Mouse (Mus musculus): ENCODE measurements at regions not wholly inside any gene's neighbourhood (a gene's known extent, or its start where the extent isn't known, plus 50 kb on each side); places are given as distances from the start of the nearest gene placed in this dataset.

- no peak overlapping the region for H3K9ac ChIP-seq (replicated peaks; ENCODE audit: low read length, poor library complexity, severe bottlenecking)
- no peak for ATAC-seq (ENCODE audit: low FRiP score)
- H3K4me2 ChIP-seq (ENCODE audit: low read depth, low read length, poor library complexity, severe bottlenecking) = no peak overlapping the region
- H3K4me1 ChIP-seq (ENCODE audit: insufficient read depth, low read length) = no peaks in the 10 kb centered on the region
- no peaks in the 10 kb centered on the region for H3K36me3 ChIP-seq (ENCODE audit: insufficient read depth, low read length)
- H3K9me3 ChIP-seq (ENCODE audit: low read length) = no peaks in the 10 kb centered on the region
- TF ChIP-seq CTCF (IDR thresholded peaks at IDR 0.05) = no peak
- no peak for DNase-seq (ENCODE audit: low spot score)
- H3K27me3 ChIP-seq (ENCODE audit: insufficient read depth, low read length) = no peaks in the 10 kb centered on the region
- no peak overlapping the region for H3K27ac ChIP-seq (ENCODE audit: low read depth, low read length)
- 88% methylated on average over 9 of the region's 9 CpGs for WGBS
- no peak overlapping the region for H3K4me3 ChIP-seq (ENCODE audit: low read depth, low read length)
Observed at GRCm38 (mm10) chr10:43794587-43794986, 107.0 kb downstream of the Qrsl1 start.

DNA sequence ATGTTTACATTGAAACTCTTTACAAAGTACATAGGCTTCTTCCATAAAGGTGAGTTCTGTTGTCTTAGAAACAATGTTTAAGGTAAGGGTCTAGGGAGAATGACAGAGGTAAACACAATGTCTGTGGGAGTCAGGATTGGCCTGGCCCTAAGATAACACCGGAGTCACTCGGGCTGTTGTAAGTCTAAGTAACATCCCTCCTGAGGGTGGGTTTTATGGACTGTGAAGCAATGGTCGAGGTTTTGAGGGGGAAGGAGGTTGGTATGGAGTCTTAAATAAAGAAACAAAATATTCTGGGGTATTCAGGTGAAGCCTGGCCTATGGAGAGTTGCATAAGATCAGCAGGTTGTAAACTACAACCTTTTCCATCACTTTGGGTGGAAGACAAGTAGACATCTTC, 101.5 kb downstream of the Qrsl1 start:
- Histone ChIP-seq H3K9me3 (ENCODE audit: low read length) (no peaks in the 10 kb centered on the region), H3K36me3 (ENCODE audit: insufficient read depth, low read length) (no peaks in the 10 kb centered on the region), H3K4me1 (ENCODE audit: insufficient read depth, low read length) (no peaks in the 10 kb centered on the region), H3K4me3 (ENCODE audit: low read depth, low read length) (no peak overlapping the region), H3K27ac (ENCODE audit: low read depth, low read length) (no peak overlapping the region), H3K27me3 (ENCODE audit: insufficient read depth, low read length) (no peaks in the 10 kb centered on the region), H3K4me2 (ENCODE audit: low read depth, low read length, poor library complexity, severe bottlenecking) (no peak overlapping the region), H3K9ac (replicated peaks; ENCODE audit: low read length, poor library complexity, severe bottlenecking) (no peak overlapping the region)
- no peak for DNase-seq (ENCODE audit: low spot score)
- WGBS = 86% methylated on average over 3 of the region's 3 CpGs
- ATAC-seq (ENCODE audit: low FRiP score) = no peak
- TF ChIP-seq CTCF (IDR thresholded peaks at IDR 0.05) = no peak

DNA sequence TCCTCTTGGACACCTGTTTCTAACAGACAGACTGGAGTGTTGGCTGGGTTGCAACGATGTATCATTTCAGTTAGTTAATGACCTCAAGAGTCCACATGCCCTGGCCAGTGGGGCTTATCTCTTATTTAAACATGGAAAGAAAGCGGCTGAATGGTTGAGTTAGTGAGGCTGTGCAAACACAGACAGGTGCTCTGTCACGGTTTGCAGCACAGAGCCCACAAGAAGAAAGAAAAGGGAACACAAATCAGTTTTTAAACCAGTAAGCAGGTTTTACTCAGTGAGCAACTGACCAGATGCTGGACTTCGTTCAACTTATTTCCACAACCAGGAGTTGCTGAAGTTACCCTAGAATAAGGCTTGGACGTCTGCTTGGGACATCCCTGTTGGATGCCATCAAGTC, 86.3 kb downstream of the Qrsl1 start:
- WGBS = 70% methylated on average over 5 of the region's 5 CpGs
- TF ChIP-seq CTCF (IDR thresholded peaks at IDR 0.05) = no peak
- H3K4me2 ChIP-seq (ENCODE audit: low read depth, low read length, poor library complexity, severe bottlenecking) = no peak overlapping the region
- H3K36me3 ChIP-seq (ENCODE audit: insufficient read depth, low read length) = no peaks in the 10 kb centered on the region
- no peak overlapping the region for H3K9ac ChIP-seq (replicated peaks; ENCODE audit: low read length, poor library complexity, severe bottlenecking)
- no peak overlapping the region for H3K27ac ChIP-seq (ENCODE audit: low read depth, low read length)
- no peaks in the 10 kb centered on the region for H3K27me3 ChIP-seq (ENCODE audit: insufficient read depth, low read length)
- ATAC-seq (ENCODE audit: low FRiP score) = no peak
- no peak overlapping the region for H3K4me3 ChIP-seq (ENCODE audit: low read depth, low read length)
- H3K9me3 ChIP-seq (ENCODE audit: low read length) = no peaks in the 10 kb centered on the region
- DNase-seq (ENCODE audit: low spot score) = no peak
- H3K4me1 ChIP-seq (ENCODE audit: insufficient read depth, low read length) = no peaks in the 10 kb centered on the region

DNA sequence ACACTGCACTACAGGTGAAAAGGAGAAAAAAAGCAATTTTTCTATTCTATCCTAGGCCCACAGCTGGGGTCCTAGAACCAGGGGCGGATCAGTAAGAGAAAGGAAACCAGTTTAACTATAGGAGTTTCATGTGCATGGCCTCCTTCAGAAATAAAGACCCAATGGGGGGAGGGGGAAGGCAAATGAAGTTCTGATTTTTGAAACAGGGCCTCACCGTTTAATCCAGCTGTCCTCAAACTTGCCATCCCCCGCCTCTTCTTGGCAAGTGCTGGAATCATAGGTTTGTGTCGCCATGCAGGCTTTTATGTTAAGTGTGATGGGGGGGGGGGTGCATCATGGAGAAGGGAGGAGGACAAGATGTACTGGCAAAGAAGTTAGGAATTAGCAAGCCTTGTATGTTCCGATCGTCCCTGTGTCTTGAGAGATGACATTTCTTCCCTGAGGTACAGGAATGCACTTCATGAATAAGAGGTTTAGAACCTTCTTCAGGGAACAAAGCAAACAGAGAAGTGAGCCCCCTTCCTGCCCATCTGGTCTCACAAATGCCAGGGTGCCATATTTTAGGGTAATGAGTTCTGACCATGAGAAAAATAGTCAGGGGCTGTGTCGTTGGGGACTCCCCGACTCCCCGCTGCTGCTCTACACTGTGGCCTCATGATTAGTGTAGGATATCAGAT, 83.9 kb downstream of the Qrsl1 start:
- H3K27ac ChIP-seq (ENCODE audit: low read depth, low read length) = no peak overlapping the region
- WGBS = 81% methylated on average over 9 of the region's 9 CpGs

GRCm38 (mm10) chr10:43818623-43819022, 82.9 kb downstream of the Qrsl1 start:
- WGBS = 87% methylated on average over 5 of the region's 5 CpGs
- ATAC-seq (ENCODE audit: low FRiP score) = no peak
- TF ChIP-seq CTCF (IDR thresholded peaks at IDR 0.05) = no peak

More for the DNA sequence above, 83.9 kb downstream of the Qrsl1 start:
- TF ChIP-seq CTCF (IDR thresholded peaks at IDR 0.05) = no peak
- no peak overlapping the region for H3K4me3 ChIP-seq (ENCODE audit: low read depth, low read length)
- no peak overlapping the region for H3K9ac ChIP-seq (replicated peaks; ENCODE audit: low read length, poor library complexity, severe bottlenecking)
- H3K9me3 ChIP-seq (ENCODE audit: low read length) = no peaks in the 10 kb centered on the region
- no peaks in the 10 kb centered on the region for H3K36me3 ChIP-seq (ENCODE audit: insufficient read depth, low read length)
- H3K4me1 ChIP-seq (ENCODE audit: insufficient read depth, low read length) = no peaks in the 10 kb centered on the region
- no peak overlapping the region for H3K4me2 ChIP-seq (ENCODE audit: low read depth, low read length, poor library complexity, severe bottlenecking)
- DNase-seq (ENCODE audit: low spot score) (no peak), ATAC-seq (ENCODE audit: low FRiP score) (no peak)
- H3K27me3 ChIP-seq (ENCODE audit: insufficient read depth, low read length) = no peaks in the 10 kb centered on the region

GRCm38 (mm10) chr10:43819434-43819833, 82.1 kb downstream of the Qrsl1 start:
- Histone ChIP-seq H3K4me2 (ENCODE audit: low read depth, low read length, poor library complexity, severe bottlenecking) (no peak overlapping the region), H3K4me1 (ENCODE audit: insufficient read depth, low read length) (no peaks in the 10 kb centered on the region), H3K9me3 (ENCODE audit: low read length) (no peaks in the 10 kb centered on the region), H3K36me3 (ENCODE audit: insufficient read depth, low read length) (no peaks in the 10 kb centered on the region), H3K27me3 (ENCODE audit: insufficient read depth, low read length) (no peaks in the 10 kb centered on the region), H3K9ac (replicated peaks; ENCODE audit: low read length, poor library complexity, severe bottlenecking) (no peak overlapping the region), H3K27ac (ENCODE audit: low read depth, low read length) (no peak overlapping the region), H3K4me3 (ENCODE audit: low read depth, low read length) (no peak overlapping the region)
- ATAC-seq (ENCODE audit: low FRiP score) = no peak
- no peak for DNase-seq (ENCODE audit: low spot score)
- WGBS = 95% methylated on average over 6 of the region's 6 CpGs
- no peak for TF ChIP-seq CTCF (IDR thresholded peaks at IDR 0.05)

More at GRCm38 (mm10) chr10:43818623-43819022, 82.9 kb downstream of the Qrsl1 start:
- Histone ChIP-seq H3K36me3 (ENCODE audit: insufficient read depth, low read length) (no peaks in the 10 kb centered on the region), H3K27me3 (ENCODE audit: insufficient read depth, low read length) (no peaks in the 10 kb centered on the region), H3K4me2 (ENCODE audit: low read depth, low read length, poor library complexity, severe bottlenecking) (no peak overlapping the region), H3K27ac (ENCODE audit: low read depth, low read length) (no peak overlapping the region), H3K4me3 (ENCODE audit: low read depth, low read length) (no peak overlapping the region), H3K9ac (replicated peaks; ENCODE audit: low read length, poor library complexity, severe bottlenecking) (no peak overlapping the region), H3K9me3 (ENCODE audit: low read length) (no peaks in the 10 kb centered on the region), H3K4me1 (ENCODE audit: insufficient read depth, low read length) (no peaks in the 10 kb centered on the region)
- no peak for DNase-seq (ENCODE audit: low spot score)

Measured in midbrain, postnatal 0 days (tissue).